Mouse (Mus musculus) limb, embryonic 14.5 days (tissue): Measurements from ENCODE around the gene Vmn1r55. TPM values are rescaled to one million over a fixed set of nuclear protein-coding genes. Genes with fewer than 3 reads are reported as not detected.
"Not testable (repeated sequence)": the region's sequence is repeated elsewhere in the genome, so short reads cannot be mapped to it uniquely, and the experiment has no call there.

Source experiments
- ATAC-seq: fragments of 200-750 bp; cut with Nextera tagmentation; 2 replicates; pipeline ENCODE4 v1.8.0; 2017; ENCODE audit warnings: low read depth, moderate number of reproducible peaks, moderate TSS enrichment; ENCODE audit not compliant: low FRiP score
- DNase-seq: peaks from one replicate; pipeline ENCODE4 v3.0.0-alpha.2; 2015; ENCODE audit warnings: low spot score
- H3K27ac ChIP-seq: fragments of 300-500 bp; sonication (generic); replicated peaks from 2 replicates; pipeline ENCODE4 v1.5.1; 2014; ENCODE audit warnings: low read depth, mild to moderate bottlenecking, low read length, moderate library complexity, mixed read lengths
- H3K27me3 ChIP-seq: fragments of 300-500 bp; sonication (generic); 2 replicates; pipeline ENCODE4 v1.6.1; 2014; ENCODE audit warnings: low read length, mixed read lengths; ENCODE audit not compliant: control insufficient read depth, insufficient read depth
- H3K36me3 ChIP-seq: fragments of 300-500 bp; sonication (generic); 2 replicates; pipeline ENCODE4 v1.6.1; 2014; ENCODE audit warnings: mild to moderate bottlenecking, low read length, moderate library complexity, mixed read lengths; ENCODE audit not compliant: control insufficient read depth, insufficient read depth
- H3K4me1 ChIP-seq: fragments of 300-500 bp; sonication (generic); 2 replicates; pipeline ENCODE4 v1.6.1; 2014; ENCODE audit warnings: antibody characterized with exemption, low read length, mixed read lengths; ENCODE audit not compliant: control insufficient read depth, insufficient read depth
- H3K4me2 ChIP-seq: fragments of 300-500 bp; sonication (generic); replicated peaks from 2 replicates; pipeline ENCODE4 v1.6.1; 2014; ENCODE audit warnings: low read depth, mild to moderate bottlenecking, low read length, moderate library complexity; ENCODE audit not compliant: severe bottlenecking
- H3K4me3 ChIP-seq: fragments of 300-500 bp; sonication (generic); replicated peaks from 2 replicates; pipeline ENCODE4 v1.5.1; 2014; ENCODE audit warnings: low read length
- H3K9ac ChIP-seq: fragments of 300-500 bp; sonication (generic); 2 replicates; pipeline ENCODE4 v1.6.1; 2014; ENCODE audit warnings: mild to moderate bottlenecking, low read depth, low read length, moderate library complexity; ENCODE audit not compliant: severe bottlenecking
- H3K9me3 ChIP-seq: fragments of 300-500 bp; sonication (generic); 2 replicates; pipeline ENCODE4 v1.6.1; 2016; ENCODE audit warnings: low read length; ENCODE audit not compliant: control insufficient read depth
- POLR2A ChIP-seq: fragments of 200-500 bp; IDR thresholded peaks from 2 replicates; pipeline ENCODE4 v1.8.0; 2012; ENCODE audit warnings: inconsistent platforms, mild to moderate bottlenecking, moderate library complexity, borderline replicate concordance; ENCODE audit not compliant: insufficient read depth, insufficient read length; ENCODE audit errors: extremely low read depth
- WGBS: fragments of 180-500 bp; shearing (Covaris S2); extraction: QIAGEN DNeasy Blood & Tissue Kit; methylation state at CpG from one replicate; pipeline ENCODE4 v1.1.7; 2014; 5-methylcytosine and 5-hydroxymethylcytosine counted together
- microRNA-seq: library from miRNA; unstranded; fragments of <30 nt; microRNA quantifications from one replicate; pipeline ENCODE4, GENCODE M21; 2016
- polyA plus RNA-seq, 2 experiments: library from polyadenylated mRNA; depleted of rRNA in 1 of 2; stranded (reverse) in 1 of 2; unstranded in 1 of 2; fragments of >200 nt; fragmentation: Nextera tagmentation in 1 of 2; extraction: Ambion mirVana in 1 of 2; gene quantifications; 2 replicates each; pipeline versions ENCODE4 v1.2.1 to v1.2.3; 2012 to 2014

Vmn1r55 gene
- polyA plus RNA-seq, 2 experiments, result not detected

DNA sequence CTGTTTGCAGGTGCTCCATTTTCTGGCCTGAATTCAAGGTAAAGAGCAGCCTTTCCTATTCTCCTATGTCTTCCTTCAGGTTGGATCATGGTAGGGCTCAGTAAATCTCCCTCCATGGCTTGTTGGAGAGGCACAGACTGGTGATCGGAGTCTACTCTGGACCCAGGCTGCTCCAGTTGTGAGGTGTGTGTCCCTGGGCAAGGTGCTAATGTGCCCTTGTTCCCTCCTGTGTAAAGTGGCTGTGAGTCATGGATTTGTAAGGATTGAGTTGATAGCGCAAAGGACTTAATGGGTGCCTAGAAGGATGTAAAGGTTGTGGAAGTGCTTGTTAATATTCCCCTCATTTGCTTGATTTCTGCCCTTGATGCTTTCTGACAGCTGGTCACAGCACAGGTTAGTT is 67.5 kb downstream of the Vmn1r55 start:
- Histone ChIP-seq H3K4me3 (no peak overlapping the region), H3K36me3 (peaks cover 52% of the 10 kb centered on the region), H3K9me3 (no peaks in the 10 kb centered on the region), H3K27me3 (no peaks in the 10 kb centered on the region), H3K4me2 (no peak overlapping the region; the same call in 1 of the 2 replicates), H3K27ac (no peak overlapping the region), H3K9ac (no peak overlapping the region; the same call in 1 of the 2 replicates), H3K4me1 (peaks cover 10% of the 10 kb centered on the region; the same call in 1 of the 2 replicates)
- DNase-seq (no peak), ATAC-seq (no peak)
- TF ChIP-seq POLR2A, result no peak
- WGBS, result 96% methylated on average over 2 of the region's 2 CpGs

DNA sequence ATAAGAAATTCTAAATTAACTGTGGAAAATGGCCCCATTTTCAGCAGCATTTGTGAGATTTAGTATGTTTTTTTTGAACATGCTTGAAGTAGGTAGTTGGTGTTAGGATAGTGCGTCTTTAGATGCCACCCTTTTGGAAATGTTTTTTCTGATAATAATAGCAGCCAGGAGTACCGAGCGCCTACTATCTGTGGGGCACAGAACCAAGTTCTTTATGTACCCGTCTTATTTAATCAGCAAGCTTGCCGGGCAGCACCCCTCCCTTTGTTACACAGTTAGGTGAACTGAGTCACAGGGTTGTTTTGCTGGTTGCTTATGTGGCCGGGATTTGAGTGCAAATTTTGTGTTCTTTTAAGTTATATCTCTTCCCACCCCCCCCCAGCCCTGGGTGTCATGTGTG is 68.2 kb downstream of the Vmn1r55 start:
- H3K27me3 ChIP-seq, result no peaks in the 10 kb centered on the region
- H3K27ac ChIP-seq, result peak overlapping the region; percentile 90; the same call in 1 of the 2 replicates
- peak overlapping the region; percentile 97 for H3K9ac ChIP-seq
- peak overlapping the region; percentile 99 for H3K4me3 ChIP-seq
- 69% methylated on average over 6 of the region's 6 CpGs for WGBS
- H3K4me1 ChIP-seq, result peaks cover 10% of the 10 kb centered on the region; the same call in 1 of the 2 replicates
- H3K4me2 ChIP-seq, result peak overlapping the region; percentile 87
- peaks cover 54% of the 10 kb centered on the region for H3K36me3 ChIP-seq
- no peak for DNase-seq
- no peak for ATAC-seq
- no peaks in the 10 kb centered on the region for H3K9me3 ChIP-seq
- no peak for TF ChIP-seq POLR2A

DNA sequence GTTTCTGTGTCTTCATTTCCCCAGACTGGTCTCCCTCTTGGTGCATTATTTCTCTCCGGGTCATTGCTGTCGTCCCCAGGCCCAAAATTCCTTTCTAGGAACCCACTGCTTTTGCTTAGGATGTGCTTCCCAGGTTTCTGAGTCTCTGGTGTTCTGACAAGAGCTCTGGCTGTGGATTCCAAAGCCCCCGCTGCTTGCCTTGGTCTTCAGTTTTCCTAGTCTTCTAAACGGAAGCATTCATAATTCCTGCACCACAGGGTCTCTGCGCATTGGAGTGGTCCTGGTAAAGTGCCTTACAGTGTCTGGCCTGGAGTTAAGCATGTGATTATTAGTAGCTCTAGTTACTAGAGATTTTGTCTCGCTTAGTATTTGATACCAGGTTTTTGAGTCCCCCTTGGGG is 68.7 kb downstream of the Vmn1r55 start:
- no peak for TF ChIP-seq POLR2A
- ATAC-seq (no peak), DNase-seq (no peak)
- Histone ChIP-seq H3K27ac (peak overlapping the region; percentile 90), H3K36me3 (peaks cover 54% of the 10 kb centered on the region), H3K4me2 (peak overlapping the region; percentile 87), H3K4me1 (peaks cover 10% of the 10 kb centered on the region; the same call in 1 of the 2 replicates), H3K27me3 (no peaks in the 10 kb centered on the region), H3K9me3 (no peaks in the 10 kb centered on the region), H3K4me3 (peak overlapping the region; percentile 99), H3K9ac (peak overlapping the region; percentile 97)
- WGBS, result 7% methylated on average over 6 of the region's 6 CpGs

DNA sequence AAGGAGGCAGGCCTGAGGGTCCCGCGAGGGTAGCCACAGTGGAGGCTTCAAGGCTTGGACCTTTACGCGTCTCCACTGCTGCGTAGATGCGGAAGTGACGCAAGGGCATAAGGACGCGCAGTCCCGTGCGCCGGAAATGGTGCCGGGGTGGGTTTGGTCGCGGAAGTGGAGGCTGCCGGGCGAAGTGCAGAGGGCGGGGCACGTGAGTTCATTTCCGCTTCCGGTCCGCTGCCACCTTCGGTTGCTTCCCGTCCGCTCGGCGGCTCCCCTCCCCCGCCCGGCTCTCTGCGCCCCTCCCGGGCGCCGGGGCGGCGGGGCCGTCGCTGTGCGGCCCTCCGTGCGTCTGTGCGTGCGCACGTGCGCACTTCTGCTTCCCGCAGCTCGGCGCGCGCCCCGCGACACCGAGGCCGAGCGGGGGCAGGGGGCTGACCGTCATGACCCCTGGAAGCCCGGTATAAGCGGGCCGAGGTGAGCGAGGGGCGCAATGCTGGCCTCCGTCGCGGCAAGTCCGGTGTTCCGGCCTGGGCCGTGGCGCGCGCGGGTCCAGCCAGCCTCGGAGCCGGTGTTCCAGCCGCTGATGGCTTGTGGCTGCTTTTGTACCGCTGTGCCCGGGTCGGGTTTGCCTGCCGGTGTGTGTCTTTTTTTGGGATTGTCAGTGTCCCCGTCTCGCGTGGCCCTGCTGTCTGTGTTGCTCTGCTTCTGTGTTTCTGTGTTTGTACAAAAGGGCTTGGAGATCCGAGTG is 69.3 kb downstream of the Vmn1r55 start, which contains the start of gene Epn1:
TSS of gene Epn1 (plus strand) at position 226 of the 742 bp plus-strand sequence.
- H3K36me3 ChIP-seq, result peaks cover 58% of the 10 kb centered on the region
- WGBS, result under 1% methylated on average over 67 of the region's 81 CpGs
- H3K27me3 ChIP-seq, result no peaks in the 10 kb centered on the region
- peaks cover 10% of the 10 kb centered on the region; the same call in 1 of the 2 replicates for H3K4me1 ChIP-seq
- H3K27ac ChIP-seq, result peak within 1 kb of the TSS; percentile 90
- DNase-seq (peak; percentile 95), ATAC-seq (peak; percentile 97)
- H3K4me3 ChIP-seq, result peak within 1 kb of the TSS; percentile 99
- 0 out of 2 replicates have a peak, but pooled peaks have one; percentile 5 for TF ChIP-seq POLR2A
- H3K4me2 ChIP-seq, result peak within 1 kb of the TSS; percentile 87
- H3K9ac ChIP-seq, result peak within 1 kb of the TSS; percentile 97
- no peaks in the 10 kb centered on the region for H3K9me3 ChIP-seq

DNA sequence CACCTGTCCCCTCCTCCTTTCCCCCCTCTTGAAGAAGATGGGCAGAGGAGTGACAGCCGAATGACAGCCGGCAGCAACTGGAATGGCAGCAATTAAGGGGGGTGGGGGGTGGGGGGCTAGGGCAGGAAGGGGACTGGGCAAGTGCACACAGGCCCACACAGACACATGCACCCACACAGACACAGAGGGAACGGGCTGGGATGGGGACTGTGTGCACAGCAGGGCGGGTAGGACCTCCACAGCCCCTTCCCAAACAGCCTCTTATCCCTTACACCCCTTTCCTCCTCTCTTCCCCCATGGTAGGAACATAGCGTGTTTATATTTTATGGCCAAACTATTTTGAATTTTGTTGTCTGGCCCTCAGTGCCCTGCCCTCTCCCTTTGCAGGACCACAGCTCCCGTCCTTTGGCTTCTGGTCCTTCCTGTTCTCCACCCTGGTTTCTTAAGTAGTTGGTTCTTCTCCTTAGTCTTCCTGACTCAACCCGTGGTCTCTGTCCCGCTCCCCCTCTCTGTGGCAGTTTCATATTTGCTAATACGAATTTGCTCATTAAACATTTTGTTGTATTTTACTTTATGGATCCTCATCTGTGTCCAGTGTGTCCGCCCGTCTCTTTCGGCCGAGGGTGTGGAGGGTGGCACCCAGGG is 70.0 kb downstream of the Vmn1r55 start:
- H3K36me3 ChIP-seq, result peaks cover 62% of the 10 kb centered on the region
- not testable (repeated sequence) for H3K4me1 ChIP-seq, DNase-seq, H3K27me3 ChIP-seq, H3K9me3 ChIP-seq
- TF ChIP-seq POLR2A, result 0 out of 2 replicates have a peak, but pooled peaks have one; percentile 4
- H3K9ac ChIP-seq, result peak overlapping the region; percentile 97; the same call in 1 of the 2 replicates
- H3K4me3 ChIP-seq, result peak overlapping the region; percentile 99
- 38% methylated on average over 7 of the region's 13 CpGs for WGBS
- H3K27ac ChIP-seq, result peak overlapping the region; percentile 90
- H3K4me2 ChIP-seq, result peak overlapping the region; percentile 87
- peak; percentile 0; the same call in 1 of the 2 replicates for ATAC-seq

Small RNA genes within 50 kb of the gene (microRNA-seq; reads per million reads assigned to microRNA genes)
- gene Gm26217, result not detected

Other genes starting within 250 kb of the Vmn1r55 start
- 0.15 and 0.22 TPM in 2 replicates for gene Gm36210, start 243.2 kb downstream of the Vmn1r55 start, polyA plus RNA-seq (2012; rRNA removed)
- not detected in 2 replicates for gene Gm36210, start 243.2 kb downstream of the Vmn1r55 start, polyA plus RNA-seq (2014; fragmentation: Nextera tagmentation; extraction: Ambion mirVana)
- 13.4 and 22.3 TPM in 2 replicates for gene Zfp628, start 234.5 kb downstream of the Vmn1r55 start, polyA plus RNA-seq (2012; rRNA removed)
- gene Zfp628, start 234.5 kb downstream of the Vmn1r55 start, polyA plus RNA-seq (2014; fragmentation: Nextera tagmentation; extraction: Ambion mirVana), result 4.0 and 4.6 TPM in 2 replicates
- 7.6 and 10.0 TPM in 2 replicates for gene Nat14, start 227.6 kb downstream of the Vmn1r55 start, polyA plus RNA-seq (2012; rRNA removed)
- gene Nat14, start 227.6 kb downstream of the Vmn1r55 start, polyA plus RNA-seq (2014; fragmentation: Nextera tagmentation; extraction: Ambion mirVana), result 0.92 and 1.9 TPM in 2 replicates
- 38.1 and 48.4 TPM in 2 replicates for gene Ssc5d, start 223.9 kb downstream of the Vmn1r55 start, polyA plus RNA-seq (2012; rRNA removed)
- 13.2 and 13.6 TPM in 2 replicates for gene Ssc5d, start 223.9 kb downstream of the Vmn1r55 start, polyA plus RNA-seq (2014; fragmentation: Nextera tagmentation; extraction: Ambion mirVana)
- 0.45 and 0.74 TPM in 2 replicates for gene Sbk2, start 185.3 kb downstream of the Vmn1r55 start, polyA plus RNA-seq (2012; rRNA removed)
- gene Sbk2, start 185.3 kb downstream of the Vmn1r55 start, polyA plus RNA-seq (2014; fragmentation: Nextera tagmentation; extraction: Ambion mirVana), result 0.37 and 1.1 TPM in 2 replicates
- gene Sbk3, start 178.5 kb downstream of the Vmn1r55 start, polyA plus RNA-seq (2012; rRNA removed), result 0.15 and 0.28 TPM in 2 replicates
- gene Sbk3, start 178.5 kb downstream of the Vmn1r55 start, polyA plus RNA-seq (2014; fragmentation: Nextera tagmentation; extraction: Ambion mirVana), result 0.06 and 0.12 TPM in 2 replicates
- gene Zfp579, start 153.5 kb downstream of the Vmn1r55 start, polyA plus RNA-seq (2012; rRNA removed), result 97.6 and 196 TPM in 2 replicates
- 30.3 and 39.0 TPM in 2 replicates for gene Zfp579, start 153.5 kb downstream of the Vmn1r55 start, polyA plus RNA-seq (2014; fragmentation: Nextera tagmentation; extraction: Ambion mirVana)
- 17.0 and 20.9 TPM in 2 replicates for gene Zfp524, start 135.3 kb downstream of the Vmn1r55 start, polyA plus RNA-seq (2012; rRNA removed)
- 12.1 and 16.7 TPM in 2 replicates for gene Zfp524, start 135.3 kb downstream of the Vmn1r55 start, polyA plus RNA-seq (2014; fragmentation: Nextera tagmentation; extraction: Ambion mirVana)
- 42.4 and 50.8 TPM in 2 replicates for gene Fiz1, start 135.0 kb downstream of the Vmn1r55 start, polyA plus RNA-seq (2012; rRNA removed)
- gene Fiz1, start 135.0 kb downstream of the Vmn1r55 start, polyA plus RNA-seq (2014; fragmentation: Nextera tagmentation; extraction: Ambion mirVana), result 37.5 and 42.0 TPM in 2 replicates
- not detected in 2 replicates for gene Gm44973, start 134.2 kb downstream of the Vmn1r55 start, polyA plus RNA-seq (2012; rRNA removed)
- 0.57 and 1.9 TPM in 2 replicates for gene Gm44973, start 134.2 kb downstream of the Vmn1r55 start, polyA plus RNA-seq (2014; fragmentation: Nextera tagmentation; extraction: Ambion mirVana)
- 53.2 and 72.3 TPM in 2 replicates for gene Zfp865, start 129.3 kb downstream of the Vmn1r55 start, polyA plus RNA-seq (2012; rRNA removed)
- gene Zfp865, start 129.3 kb downstream of the Vmn1r55 start, polyA plus RNA-seq (2014; fragmentation: Nextera tagmentation; extraction: Ambion mirVana), result 6.6 and 7.8 TPM in 2 replicates
- 48.1 and 49.4 TPM in 2 replicates for gene Ccdc106, start 129.1 kb downstream of the Vmn1r55 start, polyA plus RNA-seq (2012; rRNA removed)
- 36.7 and 37.3 TPM in 2 replicates for gene Ccdc106, start 129.1 kb downstream of the Vmn1r55 start, polyA plus RNA-seq (2014; fragmentation: Nextera tagmentation; extraction: Ambion mirVana)
- not detected in 2 replicates for gene 4632433K11Rik, start 115.6 kb downstream of the Vmn1r55 start, polyA plus RNA-seq (2012; rRNA removed)
- not detected in 2 replicates for gene 4632433K11Rik, start 115.6 kb downstream of the Vmn1r55 start, polyA plus RNA-seq (2014; fragmentation: Nextera tagmentation; extraction: Ambion mirVana)
- 6.5 and 6.8 TPM in 2 replicates for gene Zfp784, start 111.2 kb downstream of the Vmn1r55 start, polyA plus RNA-seq (2012; rRNA removed)
- gene Zfp784, start 111.2 kb downstream of the Vmn1r55 start, polyA plus RNA-seq (2014; fragmentation: Nextera tagmentation; extraction: Ambion mirVana), result 5.6 and 6.3 TPM in 2 replicates
- 49.7 and 70.4 TPM in 2 replicates for gene Zfp580, start 98.1 kb downstream of the Vmn1r55 start, polyA plus RNA-seq (2012; rRNA removed)
- gene Zfp580, start 98.1 kb downstream of the Vmn1r55 start, polyA plus RNA-seq (2014; fragmentation: Nextera tagmentation; extraction: Ambion mirVana), result 47.5 and 57.7 TPM in 2 replicates
- gene U2af2, start 87.5 kb downstream of the Vmn1r55 start, polyA plus RNA-seq (2012; rRNA removed), result 431 and 479 TPM in 2 replicates
- 123 and 128 TPM in 2 replicates for gene U2af2, start 87.5 kb downstream of the Vmn1r55 start, polyA plus RNA-seq (2014; fragmentation: Nextera tagmentation; extraction: Ambion mirVana)
- 119 and 144 TPM in 2 replicates for gene Epn1, start 69.4 kb downstream of the Vmn1r55 start, polyA plus RNA-seq (2012; rRNA removed)
- 69.1 and 76.2 TPM in 2 replicates for gene Epn1, start 69.4 kb downstream of the Vmn1r55 start, polyA plus RNA-seq (2014; fragmentation: Nextera tagmentation; extraction: Ambion mirVana)
- not detected in 2 replicates for gene Rfpl4, start 32.7 kb downstream of the Vmn1r55 start, polyA plus RNA-seq (2012; rRNA removed)
- not detected in 2 replicates for gene Rfpl4, start 32.7 kb downstream of the Vmn1r55 start, polyA plus RNA-seq (2014; fragmentation: Nextera tagmentation; extraction: Ambion mirVana)
- gene Rasl2-9, start 23.7 kb downstream of the Vmn1r55 start, polyA plus RNA-seq (2012; rRNA removed), result 0.20 and 0.34 TPM in 2 replicates
- gene Rasl2-9, start 23.7 kb downstream of the Vmn1r55 start, polyA plus RNA-seq (2014; fragmentation: Nextera tagmentation; extraction: Ambion mirVana), result 0.43 and 0.55 TPM in 2 replicates
- not detected in 2 replicates for gene Vmn1r56, start 47.1 kb upstream of the Vmn1r55 start, polyA plus RNA-seq (2012; rRNA removed)
- not detected in 2 replicates for gene Vmn1r56, start 47.1 kb upstream of the Vmn1r55 start, polyA plus RNA-seq (2014; fragmentation: Nextera tagmentation; extraction: Ambion mirVana)
- gene Vmn1r57, start 68.8 kb upstream of the Vmn1r55 start, polyA plus RNA-seq (2012; rRNA removed), result not detected in 2 replicates
- gene Vmn1r57, start 68.8 kb upstream of the Vmn1r55 start, polyA plus RNA-seq (2014; fragmentation: Nextera tagmentation; extraction: Ambion mirVana), result not detected in 2 replicates
- not detected in 2 replicates for gene Gm5065, start 200.9 kb upstream of the Vmn1r55 start, polyA plus RNA-seq (2012; rRNA removed)
- not detected in 2 replicates for gene Gm5065, start 200.9 kb upstream of the Vmn1r55 start, polyA plus RNA-seq (2014; fragmentation: Nextera tagmentation; extraction: Ambion mirVana)
- not detected in 2 replicates for gene Nlrp2, start 201.4 kb upstream of the Vmn1r55 start, polyA plus RNA-seq (2012; rRNA removed)
- not detected in 2 replicates for gene Nlrp2, start 201.4 kb upstream of the Vmn1r55 start, polyA plus RNA-seq (2014; fragmentation: Nextera tagmentation; extraction: Ambion mirVana)